Mouse (Mus musculus) left cerebral cortex, postnatal 14 days (tissue): ENCODE data around the gene Zfp169. TPM values are rescaled to one million over a fixed set of nuclear protein-coding genes. Genes with fewer than 3 reads are reported as not detected.

Experiments
- microRNA-seq, 2 experiments: library from miRNA; unstranded; fragments of <30 nt; microRNA quantifications; one replicate each; pipeline ENCODE4 v1.2.0; 2022
- total RNA-seq, 2 experiments: library from RNA; stranded (reverse); gene quantifications; 2 replicates each; pipeline ENCODE4 v1.2.3; 2021

The Zfp169 gene
- total RNA-seq, 2 experiments from 2014 or later, result 19.8 to 20.5 TPM

Small RNAs within 50 kb of the gene (microRNA-seq; reads per million reads assigned to microRNA genes)
- 0 reads per million in 2 experiments for gene Gm24111
- 360 to 381 reads per million in 2 experiments for gene Mirlet7a-1
- gene Mirlet7d, result 29,400 to 32,578 reads per million in 2 experiments
- 0 reads per million in 2 experiments for gene Mirlet7f-1

Other genes with a start within 250 kb of the Zfp169 start
- 1 to 10 TPM; 1.3 to 1.8 TPM for gene A830005F24Rik, start 119 bp upstream of the Zfp169 start, total RNA-seq
- gene Ptpdc1, start 112.2 kb upstream of the Zfp169 start, total RNA-seq, result 10 to 100 TPM; 22.7 to 25.5 TPM
- not detected for gene Barx1, start 149.5 kb upstream of the Zfp169 start, total RNA-seq